Mouse (Mus musculus) megakaryocyte, embryonic 14.5 days (primary cell): ENCODE results near the gene Mat2a.
"Not testable (repeated sequence)": the region's sequence is repeated elsewhere in the genome, so short reads cannot be mapped to it uniquely, and the experiment has no call there.

Experiments
- FLI1 ChIP-seq: IDR thresholded peaks from 2 replicates; pipeline ENCODE4 v1.6.1; 2012; ENCODE audit warnings: low read length, inconsistent platforms, mixed read lengths
- GATA1 ChIP-seq: IDR thresholded peaks from 3 replicates; pipeline ENCODE4 v1.6.1; 2012; ENCODE audit warnings: mixed read lengths, low read length, inconsistent platforms, borderline replicate concordance

DNA sequence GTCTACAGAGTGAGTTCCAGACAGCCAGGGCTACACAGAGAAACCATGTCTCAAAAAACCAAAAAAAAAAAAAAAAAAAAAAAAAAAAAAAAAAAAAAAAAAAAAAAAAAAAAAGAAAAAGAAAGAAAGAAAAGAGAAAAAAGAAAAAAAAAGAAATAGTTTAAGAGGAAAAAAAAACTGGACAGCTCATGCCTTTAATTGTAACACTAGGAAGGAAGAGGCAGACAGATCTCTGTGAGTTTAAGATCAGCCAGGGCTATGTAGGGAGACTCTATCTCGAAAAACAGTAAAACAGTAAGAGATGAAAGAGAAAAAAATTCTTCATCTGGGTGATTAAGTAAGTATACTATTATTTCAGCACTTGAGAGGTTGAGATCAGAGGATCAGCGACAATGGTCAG is 12.4 kb upstream of the Mat2a start:
- TF ChIP-seq GATA1, FLI1: not testable (repeated sequence)
